Mouse (Mus musculus) small intestine, adult 2 months (tissue): Measurements from ENCODE around the gene Hist1h3e.
"Not testable (repeated sequence)": the region's sequence is repeated elsewhere in the genome, so short reads cannot be mapped to it uniquely, and the experiment has no call there.

ENCODE experiments used
- CTCF ChIP-seq: fragments of 200-500 bp; IDR thresholded peaks from 2 replicates; pipeline ENCODE4 v1.5.1; 2012; ENCODE audit warnings: low read depth, mild to moderate bottlenecking, control low read depth, inconsistent platforms, low read length, moderate library complexity, mixed read lengths; ENCODE audit not compliant: insufficient replicate concordance, insufficient read length; ENCODE audit errors: extremely low read depth
- POLR2A ChIP-seq: fragments of 200-500 bp; IDR thresholded peaks from 2 replicates; pipeline ENCODE4 v1.6.1; 2012; ENCODE audit warnings: low read depth, mild to moderate bottlenecking, control low read depth, inconsistent platforms, low read length, moderate library complexity

DNA sequence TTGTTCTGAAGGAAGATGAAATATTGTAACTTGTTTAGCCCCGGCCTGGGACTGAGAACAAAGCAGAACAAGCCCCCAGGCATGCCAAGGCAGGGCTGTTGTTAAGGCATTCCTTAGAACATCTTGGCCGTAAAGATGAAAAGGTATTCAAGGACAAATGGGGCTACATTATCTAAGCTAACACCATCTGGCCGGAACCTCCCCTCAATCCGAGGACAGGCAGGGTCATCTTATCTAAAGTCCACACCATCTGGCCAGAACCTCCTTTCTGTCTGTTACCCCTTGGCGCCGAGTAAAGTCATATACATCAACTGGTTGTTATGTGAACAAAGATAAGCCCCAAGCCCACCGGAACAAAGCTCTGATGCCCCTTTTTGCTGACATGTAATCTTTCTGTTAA lies 29.7 kb upstream of the Hist1h3e start:
- TF ChIP-seq POLR2A, CTCF: not testable (repeated sequence)
